Mouse (Mus musculus) cerebellum, adult 2 months (tissue): Measurements from ENCODE around the gene Mrps6.

ENCODE experiments used
- CTCF ChIP-seq: fragments of 200-500 bp; IDR thresholded peaks from 2 replicates; pipeline ENCODE4 v1.5.1; 2011; ENCODE audit warnings: low read depth, mild to moderate bottlenecking, control low read depth, low read length, moderate library complexity, borderline replicate concordance; ENCODE audit not compliant: insufficient read depth
- POLR2A ChIP-seq: fragments of 200-500 bp; IDR thresholded peaks from 2 replicates; pipeline ENCODE4 v1.6.1; 2011; ENCODE audit warnings: low read length, control low read depth, borderline replicate concordance; ENCODE audit not compliant: insufficient read depth

- TF ChIP-seq CTCF: no peak
- TF ChIP-seq POLR2A: no peak
Measured at GRCm38 (mm10) chr16:92021656-92022400, 36.2 kb upstream of the Mrps6 start.
